Mouse (Mus musculus): ENCODE data around the gene Lgalsl.

The Lgalsl gene

GRCm38 (mm10) chr11:20782620-20783019 lies 48.2 kb downstream of the Lgalsl start:
- no peak for DNase-seq (ENCODE audit: low spot score)

DNA sequence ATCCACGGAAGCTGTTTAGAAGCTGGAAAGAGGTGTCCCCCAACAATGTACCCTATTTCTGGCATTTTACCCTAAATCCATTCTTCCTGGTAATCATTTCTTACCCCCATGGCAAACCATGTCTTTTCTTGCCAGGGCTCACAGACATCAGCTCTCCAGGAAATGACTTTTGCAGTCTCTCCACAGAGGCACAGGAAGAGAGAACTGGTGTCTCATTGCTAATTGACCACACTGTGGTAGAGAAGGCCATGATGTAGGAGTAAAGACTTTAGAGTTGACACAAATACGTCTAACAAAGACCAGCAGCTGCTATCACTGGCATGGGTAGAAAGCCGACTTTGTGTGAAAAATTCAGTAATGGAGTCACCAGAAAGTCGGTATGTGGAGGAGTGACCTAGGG lies 50.5 kb downstream of the Lgalsl start:
- no peak for DNase-seq (ENCODE audit: low spot score)

DNA sequence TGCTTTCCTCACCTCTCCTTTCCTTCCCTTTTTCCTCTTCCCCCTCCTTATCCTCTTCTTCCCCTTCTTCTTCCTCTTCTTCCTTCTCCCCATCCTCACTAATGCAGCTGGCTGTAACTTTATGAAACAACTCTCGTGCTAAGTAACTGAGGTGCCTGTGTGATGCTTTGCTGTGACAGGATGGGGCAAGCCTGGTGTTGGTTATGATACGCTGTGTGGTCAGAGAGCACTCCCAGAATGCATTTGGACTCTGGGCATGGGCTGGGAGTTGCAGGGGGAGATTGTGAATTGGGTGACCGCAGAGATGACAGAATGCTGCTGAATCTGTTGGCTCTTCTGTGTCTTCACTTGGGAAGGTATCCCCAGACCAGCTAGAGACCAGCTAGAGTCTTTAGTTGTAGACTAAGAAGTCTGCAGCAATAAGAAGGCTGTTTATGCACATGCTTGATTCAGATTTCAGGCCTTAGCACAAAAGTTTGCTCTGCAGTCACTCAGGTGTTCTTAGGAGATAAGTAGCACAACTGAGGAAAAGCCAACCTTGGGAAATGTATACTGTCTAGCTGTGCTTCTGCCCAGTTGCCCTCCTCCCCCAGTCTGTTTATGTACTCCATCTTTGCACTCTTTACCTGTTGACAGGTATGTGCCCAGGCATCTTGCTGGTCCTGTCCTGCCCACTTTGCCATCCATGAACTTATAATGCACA lies 51.8 kb downstream of the Lgalsl start:
- DNase-seq (ENCODE audit: low spot score): no peak

GRCm38 (mm10) chr11:20778298-20778697 lies 52.6 kb downstream of the Lgalsl start:
- DNase-seq (ENCODE audit: low spot score): no peak

- DNase-seq (ENCODE audit: low spot score): no peak
Observed at GRCm38 (mm10) chr11:20776668-20777067, 54.2 kb downstream of the Lgalsl start.
